Mouse (Mus musculus) embryonic facial prominence, embryonic 12.5 days (tissue): ENCODE measurements around the gene Stx19. TPM values are rescaled to one million over a fixed set of nuclear protein-coding genes. Genes with fewer than 3 reads are reported as not detected.

ENCODE experiments used
- ATAC-seq: fragments of 200-750 bp; cut with Nextera tagmentation; 2 replicates; pipeline ENCODE4 v1.8.0; 2017; ENCODE audit not compliant: insufficient number of reproducible peaks, insufficient read depth, low FRiP score, low TSS enrichment
- H3K27ac ChIP-seq: fragments of 300-500 bp; sonication (generic); 2 replicates; pipeline ENCODE4 v1.5.1; 2016; ENCODE audit warnings: mild to moderate bottlenecking
- H3K27me3 ChIP-seq: fragments of 300-500 bp; sonication (generic); 2 replicates; pipeline ENCODE4 v1.6.1; 2016; ENCODE audit warnings: mild to moderate bottlenecking, moderate library complexity
- H3K36me3 ChIP-seq: fragments of 300-500 bp; sonication (generic); 2 replicates; pipeline ENCODE4 v1.6.1; 2016; ENCODE audit warnings: mild to moderate bottlenecking
- H3K4me1 ChIP-seq: fragments of 300-500 bp; sonication (generic); 2 replicates; pipeline ENCODE4 v1.6.1; 2016
- H3K4me2 ChIP-seq: fragments of 300-500 bp; sonication (generic); replicated peaks from 2 replicates; pipeline ENCODE4 v1.6.1; 2016; ENCODE audit warnings: mild to moderate bottlenecking, moderate library complexity
- H3K4me3 ChIP-seq: fragments of 300-500 bp; sonication (generic); 2 replicates; pipeline ENCODE4 v1.5.1; 2016; ENCODE audit warnings: mild to moderate bottlenecking
- H3K9ac ChIP-seq: fragments of 300-500 bp; sonication (generic); 2 replicates; pipeline ENCODE4 v1.6.1; 2016; ENCODE audit warnings: mild to moderate bottlenecking, moderate library complexity
- H3K9me3 ChIP-seq: fragments of 300-500 bp; sonication (generic); 2 replicates; pipeline ENCODE4 v1.6.1; 2016; ENCODE audit warnings: mild to moderate bottlenecking, moderate library complexity
- WGBS: fragments of 180-500 bp; shearing (Covaris S2); methylation state at CpG from one replicate; pipeline ENCODE4 v1.1.7; 2016; 5-methylcytosine and 5-hydroxymethylcytosine counted together
- polyA plus RNA-seq: library from polyadenylated mRNA; unstranded; fragments of >200 nt; fragmentation: Nextera tagmentation; extraction: Ambion mirVana; gene quantifications from 2 replicates; pipeline ENCODE4 v1.2.1, GENCODE M21; 2016

Gene Stx19
- 0.71 and 0.78 TPM in 2 replicates for polyA plus RNA-seq

DNA sequence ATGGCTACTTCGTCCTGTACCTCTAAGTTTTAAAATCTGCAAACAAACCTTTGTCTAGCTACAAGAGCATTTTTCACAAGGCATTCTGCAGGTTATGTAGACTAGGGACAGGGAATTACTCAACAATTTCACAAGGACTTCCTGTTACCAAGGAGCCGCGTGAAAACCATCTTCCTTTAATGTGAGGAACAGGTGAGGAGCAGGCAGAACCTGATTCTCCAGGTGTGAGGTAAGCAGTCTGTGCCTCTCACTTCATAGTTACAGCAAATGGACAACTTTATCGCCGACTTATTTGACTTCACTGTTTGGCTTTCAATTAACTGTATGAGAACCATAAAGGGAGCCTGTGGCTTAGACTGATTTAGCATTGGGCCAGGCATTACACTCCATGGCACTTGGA, at the start of gene Stx19:
Stx19 (plus strand) TSS at position 186 of the 400 bp plus-strand sequence.
- Histone ChIP-seq H3K36me3 (no peaks in the 10 kb centered on the region), H3K4me2 (no peak within 1 kb of the TSS), H3K27ac (no peak within 1 kb of the TSS), H3K4me1 (peaks cover 2% of the 10 kb centered on the region; the same call in 1 of the 2 replicates), H3K9me3 (no peaks in the 10 kb centered on the region), H3K27me3 (no peaks in the 10 kb centered on the region), H3K9ac (no peak within 1 kb of the TSS), H3K4me3 (no peak within 1 kb of the TSS)
- no peak for ATAC-seq
- 80% methylated on average over 5 of the region's 5 CpGs for WGBS

DNA sequence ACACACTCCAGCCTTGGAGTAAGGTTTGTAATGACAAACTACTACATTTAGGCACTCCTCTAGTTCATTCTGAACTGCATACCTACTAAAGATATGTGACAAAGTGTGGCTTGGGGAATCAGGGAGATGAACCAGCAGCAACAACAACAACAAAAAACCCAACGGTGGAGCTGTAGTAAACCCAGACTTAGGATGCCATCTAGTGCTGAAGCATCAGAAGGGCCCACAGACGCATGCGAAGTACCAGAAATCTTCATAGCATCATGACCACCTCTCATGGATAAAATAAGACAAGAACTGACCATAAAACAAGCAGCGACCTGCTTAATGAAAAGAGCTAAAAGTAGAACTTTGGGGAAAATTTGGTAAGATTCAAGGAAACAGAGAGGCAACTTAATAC, 41.0 kb upstream of the Stx19 start:
- ATAC-seq: no peak
- Histone ChIP-seq H3K4me3 (no peak overlapping the region), H3K27me3 (no peaks in the 10 kb centered on the region), H3K9ac (no peak overlapping the region), H3K4me1 (peaks cover 8% of the 10 kb centered on the region; the same call in 1 of the 2 replicates), H3K4me2 (no peak overlapping the region), H3K9me3 (no peaks in the 10 kb centered on the region), H3K36me3 (no peaks in the 10 kb centered on the region), H3K27ac (no peak overlapping the region)
- WGBS: 81% methylated on average over 4 of the region's 4 CpGs

DNA sequence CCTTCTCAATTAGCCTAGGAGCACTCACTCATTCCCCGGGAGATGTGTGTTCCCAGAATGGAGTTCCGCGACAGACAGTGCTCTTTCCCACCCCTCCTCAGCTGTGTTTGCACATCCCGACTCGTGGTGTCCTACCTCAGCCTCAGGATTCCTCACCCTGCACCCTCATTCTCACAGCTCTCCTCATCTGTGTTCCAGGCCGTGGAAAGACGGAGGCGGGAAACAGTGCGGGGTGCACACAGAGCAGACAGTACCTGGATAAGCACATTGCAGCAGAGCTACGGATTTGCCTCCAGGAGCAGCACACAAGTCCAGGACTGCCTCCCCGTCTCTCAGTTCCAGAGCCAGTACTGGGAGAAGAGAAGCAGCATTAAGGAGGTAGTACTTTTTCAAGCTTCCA, 38.4 kb upstream of the Stx19 start:
- H3K27me3 ChIP-seq: no peaks in the 10 kb centered on the region
- WGBS: 84% methylated on average over 11 of the region's 11 CpGs

DNA sequence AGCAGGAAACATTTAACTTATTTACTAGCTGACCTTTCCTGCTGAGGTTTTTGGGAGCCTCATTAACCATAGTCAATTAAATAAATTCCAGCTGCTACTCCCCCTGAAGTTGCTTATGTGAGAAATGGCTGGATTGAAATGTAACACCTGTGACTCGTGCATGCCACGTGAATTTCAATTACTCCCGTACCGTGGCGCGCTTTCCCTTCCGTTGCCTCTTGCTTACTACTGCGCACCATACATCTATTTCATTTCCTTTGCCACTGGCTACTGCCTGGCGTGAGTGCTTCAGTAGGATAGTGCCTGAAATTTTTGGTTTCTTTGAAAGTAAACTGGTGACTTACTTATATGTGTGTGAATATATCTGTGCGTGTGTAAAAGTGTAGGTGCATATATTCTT, 36.2 kb upstream of the Stx19 start:
- Histone ChIP-seq H3K27ac (no peak overlapping the region), H3K36me3 (no peaks in the 10 kb centered on the region), H3K4me3 (no peak overlapping the region), H3K9ac (no peak overlapping the region), H3K9me3 (no peaks in the 10 kb centered on the region), H3K4me2 (no peak overlapping the region), H3K27me3 (no peaks in the 10 kb centered on the region), H3K4me1 (peaks cover 11% of the 10 kb centered on the region; the same call in 1 of the 2 replicates)
- WGBS: 31% methylated on average over 10 of the region's 10 CpGs
- ATAC-seq: no peak

More for the DNA sequence above, 38.4 kb upstream of the Stx19 start:
- Histone ChIP-seq H3K4me2 (no peak overlapping the region), H3K9ac (no peak overlapping the region), H3K4me3 (no peak overlapping the region), H3K4me1 (peaks cover 11% of the 10 kb centered on the region; the same call in 1 of the 2 replicates), H3K27ac (no peak overlapping the region), H3K36me3 (no peaks in the 10 kb centered on the region), H3K9me3 (no peaks in the 10 kb centered on the region)
- no peak for ATAC-seq

DNA sequence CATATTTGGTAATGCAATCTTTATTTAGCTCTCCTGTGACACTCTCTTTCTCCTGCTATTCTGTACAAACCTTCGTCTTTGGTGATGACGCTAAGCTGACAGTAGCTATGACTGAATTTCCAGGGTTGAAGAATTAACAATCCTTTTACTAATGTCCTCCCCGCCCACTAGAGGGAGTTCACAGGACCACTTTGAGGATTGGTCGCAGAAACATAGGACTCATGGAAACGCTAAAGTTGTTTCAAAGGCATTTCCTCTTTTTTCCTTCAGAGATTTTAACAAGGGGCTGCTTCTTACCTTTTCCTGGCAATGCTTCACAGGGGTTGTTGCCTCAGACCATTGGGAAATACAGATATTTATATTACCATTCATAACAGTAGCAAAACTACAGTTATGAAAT, 32.2 kb upstream of the Stx19 start:
- Histone ChIP-seq H3K4me3 (no peak overlapping the region), H3K9ac (no peak overlapping the region), H3K9me3 (no peaks in the 10 kb centered on the region), H3K36me3 (no peaks in the 10 kb centered on the region), H3K27me3 (no peaks in the 10 kb centered on the region), H3K27ac (no peak overlapping the region), H3K4me1 (peaks cover 21% of the 10 kb centered on the region; the same call in 1 of the 2 replicates), H3K4me2 (no peak overlapping the region)
- no peak for ATAC-seq
- 63% methylated on average over 5 of the region's 5 CpGs for WGBS

DNA sequence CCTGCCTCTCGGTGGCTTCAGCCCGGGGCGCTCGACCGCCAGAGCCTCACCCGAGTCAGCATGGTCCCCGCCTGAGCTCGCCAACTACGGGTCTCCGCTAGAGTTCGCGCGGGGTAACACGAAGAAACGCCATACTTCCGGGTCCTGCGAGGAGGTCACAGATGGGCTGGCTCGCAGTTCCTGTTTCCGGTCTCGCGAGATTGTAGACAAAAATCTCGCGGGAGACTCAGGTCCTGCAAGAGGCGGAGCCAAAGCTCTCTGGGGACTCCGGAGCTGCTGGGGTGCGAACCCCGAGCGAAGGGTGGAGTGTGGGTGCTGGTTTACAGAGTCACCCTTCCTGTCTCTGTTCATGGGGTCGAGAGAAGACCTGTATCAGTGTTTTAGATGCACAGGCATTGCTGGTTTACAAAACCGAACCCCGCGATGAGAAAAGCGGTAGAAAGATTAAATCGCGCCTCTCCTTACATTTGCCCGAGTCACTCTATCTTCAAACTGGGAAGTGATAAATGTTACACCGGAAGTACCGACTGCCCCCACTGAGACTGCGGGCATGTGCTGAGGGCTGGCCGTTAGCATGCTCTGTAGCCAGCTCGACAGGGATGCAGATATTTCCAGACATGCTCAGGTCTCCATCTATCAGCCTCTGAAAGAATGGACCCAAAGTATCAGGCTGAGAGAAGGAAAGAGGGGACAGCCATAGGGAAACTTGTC, 27.7 kb upstream of the Stx19 start, which contains the start of gene Nsun3:
Nsun3 (minus strand) TSS at position 198 of the 711 bp plus-strand sequence.
- H3K36me3 ChIP-seq: no peaks in the 10 kb centered on the region
- 0 out of 2 replicates have a peak, but pooled peaks cover 10% of the 10 kb centered on the region for H3K4me1 ChIP-seq
- peak within 1 kb of the TSS; percentile 77 for H3K9ac ChIP-seq
- peak; percentile 97 for ATAC-seq
- no peaks in the 10 kb centered on the region for H3K9me3 ChIP-seq
- no peaks in the 10 kb centered on the region for H3K27me3 ChIP-seq
- WGBS: 2% methylated on average over 41 of the region's 41 CpGs
- H3K27ac ChIP-seq: peak within 1 kb of the TSS; percentile 87
- H3K4me3 ChIP-seq: peak within 1 kb of the TSS; percentile 75
- peak within 1 kb of the TSS; percentile 65 for H3K4me2 ChIP-seq

DNA sequence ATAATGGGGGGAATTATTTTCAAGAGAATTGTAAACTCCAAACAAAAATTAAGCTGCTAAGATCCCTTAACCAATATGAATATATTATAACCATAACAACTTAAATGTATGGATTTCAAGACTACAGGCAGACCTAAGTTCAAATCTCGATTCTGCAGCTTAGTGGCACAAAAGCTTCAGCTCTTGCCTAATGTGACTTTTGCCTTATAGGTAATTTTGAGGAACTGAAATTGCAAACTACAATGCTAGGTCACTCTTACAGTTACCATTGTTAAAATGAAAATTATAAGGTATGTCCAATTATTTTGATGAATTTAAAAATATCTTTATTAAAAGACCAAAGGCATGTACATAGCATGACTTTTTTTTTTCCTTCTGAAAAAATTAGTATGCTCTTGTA, 17.9 kb upstream of the Stx19 start:
- Histone ChIP-seq H3K27ac (no peak overlapping the region), H3K9ac (no peak overlapping the region), H3K4me3 (no peak overlapping the region), H3K4me2 (no peak overlapping the region), H3K4me1 (no peaks in the 10 kb centered on the region), H3K36me3 (peaks cover 9% of the 10 kb centered on the region), H3K9me3 (no peaks in the 10 kb centered on the region), H3K27me3 (no peaks in the 10 kb centered on the region)
- ATAC-seq: no peak
- 83% methylated on average over 1 of the region's 1 CpGs for WGBS

DNA sequence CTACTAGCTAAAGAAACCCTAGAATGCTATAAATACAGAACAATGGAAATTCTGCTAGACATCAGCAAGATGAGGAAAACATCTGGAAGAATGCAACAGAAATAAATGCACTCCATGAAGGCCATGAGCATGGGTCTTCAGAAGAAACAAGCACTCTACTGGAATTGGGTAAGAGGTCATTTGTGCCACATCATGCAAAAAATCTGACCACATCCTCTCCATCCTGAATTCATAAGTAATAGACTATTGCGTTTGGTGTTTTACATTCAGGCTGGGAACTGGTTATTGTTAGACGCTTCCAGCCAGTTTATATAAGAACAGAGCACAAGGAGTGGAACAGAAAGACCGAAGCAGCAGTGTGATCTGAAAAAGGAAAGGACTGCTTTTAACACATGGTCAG, 15.7 kb upstream of the Stx19 start:
- 90% methylated on average over 3 of the region's 3 CpGs for WGBS
- no peaks in the 10 kb centered on the region for H3K4me1 ChIP-seq
- no peaks in the 10 kb centered on the region for H3K9me3 ChIP-seq
- H3K27me3 ChIP-seq: no peaks in the 10 kb centered on the region
- no peak overlapping the region for H3K9ac ChIP-seq
- H3K27ac ChIP-seq: no peak overlapping the region
- no peak for ATAC-seq
- H3K4me2 ChIP-seq: no peak overlapping the region
- H3K36me3 ChIP-seq: peaks cover 13% of the 10 kb centered on the region
- no peak overlapping the region for H3K4me3 ChIP-seq

DNA sequence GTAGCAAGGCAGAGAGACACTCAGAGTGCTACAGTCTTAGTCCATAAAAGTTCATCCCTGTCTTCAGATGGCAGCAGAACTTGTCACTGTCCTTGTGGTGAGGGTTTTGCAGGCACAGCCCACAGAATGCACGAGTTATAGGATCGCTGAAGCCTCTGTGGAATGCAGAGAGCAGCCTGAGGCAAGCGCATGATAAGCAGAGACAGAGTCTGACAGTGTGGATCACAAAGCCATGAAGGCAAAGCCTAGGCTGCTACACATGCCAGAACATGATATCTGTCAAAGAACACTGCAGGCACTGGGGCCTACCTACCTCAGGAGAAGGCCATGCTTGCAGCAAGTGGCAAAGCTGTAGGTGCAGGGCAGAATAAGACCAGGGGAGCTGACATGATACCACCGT, 15.1 kb upstream of the Stx19 start:
- Histone ChIP-seq H3K27me3 (no peaks in the 10 kb centered on the region), H3K9me3 (no peaks in the 10 kb centered on the region), H3K9ac (no peak overlapping the region), H3K4me2 (no peak overlapping the region), H3K36me3 (peaks cover 13% of the 10 kb centered on the region), H3K4me3 (no peak overlapping the region), H3K4me1 (no peaks in the 10 kb centered on the region), H3K27ac (no peak overlapping the region)
- ATAC-seq: peak; percentile 41; the same call in 1 of the 2 replicates
- WGBS: 79% methylated on average over 4 of the region's 4 CpGs

DNA sequence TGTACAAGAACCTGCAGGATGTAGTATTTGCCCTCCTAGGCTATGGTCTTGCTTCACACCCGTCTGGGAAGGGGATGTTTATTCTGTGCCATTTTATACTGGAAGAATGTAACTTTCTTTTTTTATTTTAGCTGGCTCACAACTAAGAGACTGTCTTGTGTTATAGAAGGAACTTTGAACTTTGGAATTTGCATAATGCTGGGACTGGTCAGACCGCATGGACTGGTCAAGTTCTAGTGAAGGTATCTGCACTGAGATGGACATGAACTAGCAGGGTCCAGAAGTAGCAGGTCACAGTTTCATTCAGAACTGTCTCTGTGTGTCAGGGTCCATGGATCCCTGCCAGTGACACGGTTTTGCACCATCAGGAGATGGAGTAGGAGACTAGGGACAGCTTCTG, 14.6 kb upstream of the Stx19 start:
- 82% methylated on average over 3 of the region's 3 CpGs for WGBS

DNA sequence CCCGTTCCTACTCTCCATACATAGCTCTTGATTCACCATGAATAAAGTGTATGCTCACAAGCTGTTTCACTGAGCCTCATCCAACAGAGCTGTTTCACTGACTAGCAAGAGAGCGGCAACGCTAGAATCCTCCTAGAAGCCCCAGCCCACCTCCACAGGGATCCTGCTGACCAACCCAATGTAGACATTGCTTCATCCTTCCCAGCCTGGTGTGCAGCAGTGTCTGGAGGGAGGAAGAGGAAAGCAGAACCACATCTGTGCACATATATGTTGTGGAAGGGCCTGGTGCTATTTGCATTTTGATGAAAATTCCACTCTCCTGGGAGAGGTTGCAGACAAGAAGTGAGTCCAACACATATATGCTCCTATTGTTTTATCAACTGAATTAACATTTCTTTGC, 9.9 kb upstream of the Stx19 start:
- H3K4me2 ChIP-seq: no peak overlapping the region
- peaks cover 16% of the 10 kb centered on the region for H3K36me3 ChIP-seq
- H3K4me3 ChIP-seq: no peak overlapping the region
- WGBS: 93% methylated on average over 3 of the region's 3 CpGs
- no peak for ATAC-seq
- H3K27me3 ChIP-seq: no peaks in the 10 kb centered on the region
- H3K9me3 ChIP-seq: no peaks in the 10 kb centered on the region
- H3K9ac ChIP-seq: no peak overlapping the region
- H3K4me1 ChIP-seq: 0 out of 2 replicates have a peak, but pooled peaks cover 5% of the 10 kb centered on the region
- H3K27ac ChIP-seq: no peak overlapping the region

More for the DNA sequence above, 14.6 kb upstream of the Stx19 start:
- Histone ChIP-seq H3K27ac (no peak overlapping the region), H3K9me3 (no peaks in the 10 kb centered on the region), H3K4me1 (no peaks in the 10 kb centered on the region), H3K27me3 (no peaks in the 10 kb centered on the region), H3K4me3 (no peak overlapping the region), H3K36me3 (peaks cover 17% of the 10 kb centered on the region), H3K9ac (no peak overlapping the region), H3K4me2 (no peak overlapping the region)
- ATAC-seq: no peak

DNA sequence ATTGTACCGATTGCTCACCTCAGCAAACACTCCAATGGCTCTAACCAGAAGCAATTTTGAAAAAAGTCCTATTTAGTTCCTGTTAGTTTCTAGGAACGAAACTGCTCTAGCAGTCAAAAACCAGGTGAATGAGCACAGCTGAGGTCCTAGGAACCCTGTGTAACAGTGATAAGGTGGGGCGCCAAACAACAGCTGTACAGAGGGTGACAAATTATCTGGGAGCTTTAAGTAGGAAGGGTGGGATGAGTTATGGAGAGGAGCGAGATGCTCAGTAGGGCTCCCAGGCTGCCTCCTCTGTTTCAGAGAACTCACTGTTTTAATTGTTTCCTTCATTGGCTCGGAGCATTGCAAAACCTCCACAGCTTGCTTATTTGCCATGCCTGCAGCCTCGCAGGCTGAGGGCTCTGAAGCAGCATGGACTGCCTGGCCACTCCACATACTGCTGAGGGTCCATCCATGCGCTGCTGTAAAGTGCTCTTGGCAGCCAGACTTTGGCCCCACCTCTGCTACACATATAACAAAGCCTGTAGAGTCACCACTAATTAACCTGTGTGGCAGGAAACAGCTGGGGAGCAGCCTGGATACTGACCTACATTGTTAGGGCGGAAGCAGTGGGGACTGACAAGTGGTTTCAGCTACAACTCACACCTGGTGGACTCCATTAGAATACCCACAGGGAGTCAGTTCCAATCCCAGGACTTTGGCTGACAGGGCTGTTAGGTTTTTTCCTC, 7.1 kb upstream of the Stx19 start:
- Histone ChIP-seq H3K4me3 (no peak overlapping the region), H3K27me3 (no peaks in the 10 kb centered on the region), H3K4me1 (0 out of 2 replicates have a peak, but pooled peaks cover 5% of the 10 kb centered on the region), H3K9ac (no peak overlapping the region), H3K9me3 (no peaks in the 10 kb centered on the region), H3K4me2 (no peak overlapping the region), H3K27ac (no peak overlapping the region), H3K36me3 (peaks cover 8% of the 10 kb centered on the region; the same call in 1 of the 2 replicates)
- 0 out of 2 replicates have a peak, but pooled peaks have one; percentile 47 for ATAC-seq
- WGBS: 58% methylated on average over 8 of the region's 8 CpGs
